Mouse (Mus musculus) liver, embryonic 15.5 days (tissue): ENCODE data around the gene Tlx2. TPM values are rescaled to one million over a fixed set of nuclear protein-coding genes. Genes with fewer than 3 reads are reported as not detected.
A peak's percentile ranks its signal among the peaks of the same experiment; 100 is the strongest.

Experiments used
- ATAC-seq: fragments of 200-750 bp; cut with Nextera tagmentation; 2 replicates; pipeline ENCODE4 v1.8.0; 2017; ENCODE audit warnings: moderate number of reproducible peaks, mild to moderate bottlenecking, moderate library complexity; ENCODE audit not compliant: insufficient read depth
- H3K27ac ChIP-seq: fragments of 300-500 bp; sonication (generic); replicated peaks from 2 replicates; pipeline ENCODE4 v1.5.1; 2015; ENCODE audit warnings: mild to moderate bottlenecking, inconsistent platforms
- H3K27me3 ChIP-seq: fragments of 300-500 bp; sonication (generic); 2 replicates; pipeline ENCODE4 v1.6.1; 2015; ENCODE audit warnings: mild to moderate bottlenecking, inconsistent platforms
- H3K36me3 ChIP-seq: fragments of 300-500 bp; sonication (generic); replicated peaks from 2 replicates; pipeline ENCODE4 v1.6.1; 2015; ENCODE audit warnings: moderate library complexity, mild to moderate bottlenecking, inconsistent platforms
- H3K4me1 ChIP-seq: fragments of 300-500 bp; sonication (generic); replicated peaks from 2 replicates; pipeline ENCODE4 v1.6.1; 2015; ENCODE audit warnings: inconsistent platforms
- H3K4me2 ChIP-seq: fragments of 300-500 bp; sonication (generic); 2 replicates; pipeline ENCODE4 v1.6.1; 2015; ENCODE audit warnings: moderate library complexity, mild to moderate bottlenecking, inconsistent platforms
- H3K4me3 ChIP-seq: fragments of 300-500 bp; sonication (generic); replicated peaks from 2 replicates; pipeline ENCODE4 v1.5.1; 2015; ENCODE audit warnings: mild to moderate bottlenecking, inconsistent platforms
- H3K9ac ChIP-seq: fragments of 300-500 bp; sonication (generic); 2 replicates; pipeline ENCODE4 v1.6.1; 2015; ENCODE audit warnings: moderate library complexity, mild to moderate bottlenecking, inconsistent platforms
- H3K9me3 ChIP-seq: fragments of 300-500 bp; sonication (generic); replicated peaks from 2 replicates; pipeline ENCODE4 v1.6.1; 2016; ENCODE audit warnings: inconsistent platforms
- WGBS: fragments of 180-500 bp; shearing (Covaris S2); methylation state at CpG from one replicate; pipeline ENCODE4 v1.1.7; 2015; ENCODE audit warnings: mixed read lengths; ENCODE audit not compliant: insufficient replicate concordance; 5-methylcytosine and 5-hydroxymethylcytosine counted together
- polyA plus RNA-seq: library from polyadenylated mRNA; unstranded; fragments of >200 nt; fragmentation: Nextera tagmentation; extraction: Ambion mirVana; gene quantifications from 2 replicates; pipeline ENCODE4 v1.2.1, GENCODE M21; 2015

The Tlx2 gene
- polyA plus RNA-seq, 1 experiment from 2014 or later, result not detected

GRCm38 (mm10) chr6:83070311-83071219 lies 472 bp upstream of the Tlx2 start:
- WGBS, result 2% methylated on average over 56 of the region's 58 CpGs
- ATAC-seq, result no peak
- H3K4me3 ChIP-seq, result peak overlapping the region; percentile 18; the same call in 1 of the 2 replicates
- peaks cover 100% of the 10 kb centered on the region for H3K27me3 ChIP-seq
- H3K27ac ChIP-seq, result no peak overlapping the region
- H3K9ac ChIP-seq, result no peak overlapping the region
- no peaks in the 10 kb centered on the region for H3K36me3 ChIP-seq
- H3K9me3 ChIP-seq, result no peaks in the 10 kb centered on the region
- H3K4me2 ChIP-seq, result peak overlapping the region; percentile 27
- H3K4me1 ChIP-seq, result peaks cover 32% of the 10 kb centered on the region

GRCm38 (mm10) chr6:83069488-83070246 lies 426 bp downstream of the Tlx2 start:
- WGBS, result 2% methylated on average over 69 of the region's 69 CpGs
- Histone ChIP-seq H3K4me1 (peaks cover 32% of the 10 kb centered on the region), H3K27me3 (peaks cover 100% of the 10 kb centered on the region), H3K27ac (no peak overlapping the region), H3K4me2 (peak overlapping the region; percentile 54), H3K9me3 (no peaks in the 10 kb centered on the region), H3K4me3 (peak overlapping the region; percentile 32), H3K9ac (no peak overlapping the region), H3K36me3 (no peaks in the 10 kb centered on the region)
- no peak for ATAC-seq

- H3K9ac ChIP-seq, result no peak overlapping the region
- H3K4me3 ChIP-seq, result peak overlapping the region; percentile 32
- ATAC-seq, result no peak
- H3K4me1 ChIP-seq, result peaks cover 32% of the 10 kb centered on the region
- peak overlapping the region; percentile 54 for H3K4me2 ChIP-seq
- 2% methylated on average over 81 of the region's 81 CpGs for WGBS
- peaks cover 100% of the 10 kb centered on the region for H3K27me3 ChIP-seq
- H3K36me3 ChIP-seq, result no peaks in the 10 kb centered on the region
- H3K9me3 ChIP-seq, result no peaks in the 10 kb centered on the region
- H3K27ac ChIP-seq, result no peak overlapping the region
These were observed 1.2 kb downstream of the Tlx2 start for GRCm38 (mm10) chr6:83068706-83069487.

GRCm38 (mm10) chr6:83068221-83068620 lies 1.9 kb downstream of the Tlx2 start:
- no peaks in the 10 kb centered on the region for H3K9me3 ChIP-seq
- H3K4me1 ChIP-seq, result peaks cover 32% of the 10 kb centered on the region
- H3K36me3 ChIP-seq, result no peaks in the 10 kb centered on the region
- H3K4me3 ChIP-seq, result peak overlapping the region; percentile 32; the same call in 1 of the 2 replicates
- WGBS, result 11% methylated on average over 8 of the region's 8 CpGs
- no peak for ATAC-seq
- H3K27me3 ChIP-seq, result peaks cover 100% of the 10 kb centered on the region
- H3K4me2 ChIP-seq, result peak overlapping the region; percentile 54
- H3K27ac ChIP-seq, result no peak overlapping the region
- H3K9ac ChIP-seq, result no peak overlapping the region

- Histone ChIP-seq H3K4me3 (no peak overlapping the region), H3K27ac (no peak overlapping the region), H3K9me3 (no peaks in the 10 kb centered on the region), H3K36me3 (no peaks in the 10 kb centered on the region), H3K27me3 (peaks cover 100% of the 10 kb centered on the region), H3K9ac (no peak overlapping the region), H3K4me2 (no peak overlapping the region), H3K4me1 (peaks cover 32% of the 10 kb centered on the region)
- WGBS, result 29% methylated on average over 6 of the region's 6 CpGs
- no peak for ATAC-seq
These were observed 3.7 kb downstream of the Tlx2 start for GRCm38 (mm10) chr6:83066441-83066840.

- Histone ChIP-seq H3K9me3 (no peaks in the 10 kb centered on the region), H3K36me3 (no peaks in the 10 kb centered on the region), H3K4me2 (no peak overlapping the region), H3K27me3 (peaks cover 100% of the 10 kb centered on the region), H3K9ac (no peak overlapping the region), H3K4me1 (peaks cover 28% of the 10 kb centered on the region), H3K27ac (no peak overlapping the region), H3K4me3 (no peak overlapping the region)
- ATAC-seq, result no peak
- WGBS, result 31% methylated on average over 8 of the region's 8 CpGs
These were observed 4.1 kb downstream of the Tlx2 start for GRCm38 (mm10) chr6:83065995-83066394.

- H3K27ac ChIP-seq, result 0 out of 2 replicates have a peak overlapping the region, but pooled peaks have one; percentile 63
- H3K4me1 ChIP-seq, result peaks cover 43% of the 10 kb centered on the region
- 71% methylated on average over 2 of the region's 2 CpGs for whole genome bisulfite sequencing
- peak overlapping the region; percentile 25; the same call in 1 of the 2 replicates for H3K9ac ChIP-seq
- peak overlapping the region; percentile 38 for H3K4me3 ChIP-seq
- peaks cover 42% of the 10 kb centered on the region for H3K27me3 ChIP-seq
- H3K4me2 ChIP-seq, result peak overlapping the region; percentile 50
- H3K36me3 ChIP-seq, result peaks cover 30% of the 10 kb centered on the region
- no peak for ATAC-seq
- no peaks in the 10 kb centered on the region for H3K9me3 ChIP-seq
These were observed 11.4 kb downstream of the Tlx2 start for GRCm38 (mm10) chr6:83058725-83059124.

- no peak for ATAC-seq
- H3K36me3 ChIP-seq, result peaks cover 30% of the 10 kb centered on the region
- peak within 1 kb of the TSS; percentile 50 for H3K4me2 ChIP-seq
- no peaks in the 10 kb centered on the region for H3K9me3 ChIP-seq
- H3K27ac ChIP-seq, result peak within 1 kb of the TSS; percentile 63
- peaks cover 51% of the 10 kb centered on the region for H3K4me1 ChIP-seq
- WGBS, result 65% methylated on average over 3 of the region's 3 CpGs
- peak within 1 kb of the TSS; percentile 77 for H3K4me3 ChIP-seq
- peaks cover 33% of the 10 kb centered on the region for H3K27me3 ChIP-seq
- H3K9ac ChIP-seq, result peak within 1 kb of the TSS; percentile 25; the same call in 1 of the 2 replicates
These were observed 12.3 kb downstream of the Tlx2 start, which contains the start of gene Dqx1 for GRCm38 (mm10) chr6:83057790-83058189. Gene Dqx1 (plus strand): TSS chr6:83057844.

- Histone ChIP-seq H3K9ac (peak within 1 kb of the TSS; percentile 95), H3K27me3 (peaks cover 5% of the 10 kb centered on the region), H3K4me3 (peak within 1 kb of the TSS; percentile 77), H3K27ac (peak within 1 kb of the TSS; percentile 94), H3K9me3 (no peaks in the 10 kb centered on the region), H3K4me1 (peaks cover 73% of the 10 kb centered on the region), H3K36me3 (peaks cover 50% of the 10 kb centered on the region), H3K4me2 (peak within 1 kb of the TSS; percentile 91)
- WGBS, result under 1% methylated on average over 50 of the region's 50 CpGs
- peak; percentile 22 for ATAC-seq
These were observed 15.1 kb downstream of the Tlx2 start, which contains the start of gene Htra2 for GRCm38 (mm10) chr6:83054871-83055431. Gene Htra2 (minus strand): TSS chr6:83055273.
